Mouse (Mus musculus) intestine, embryonic 14.5 days (tissue): ENCODE results near the gene Mxd1. TPM values are rescaled to one million over a fixed set of nuclear protein-coding genes. Genes with fewer than 3 reads are reported as not detected.

Experiments used
- ATAC-seq: fragments of 200-750 bp; cut with Nextera tagmentation; replicated peaks from 2 replicates; pipeline ENCODE4 v1.8.0; 2017; ENCODE audit warnings: low read depth, moderate number of reproducible peaks, moderate TSS enrichment, moderate library complexity; ENCODE audit not compliant: low FRiP score, low TSS enrichment
- DNase-seq: peaks from one replicate; pipeline ENCODE4 v3.0.0-alpha.2; 2018; ENCODE audit warnings: low spot score
- H3K27ac ChIP-seq: fragments of 300-500 bp; sonication (generic); 2 replicates; pipeline ENCODE4 v1.5.1; 2014; ENCODE audit warnings: low read depth, mild to moderate bottlenecking, control low read depth
- H3K27me3 ChIP-seq: fragments of 300-500 bp; sonication (generic); replicated peaks from 2 replicates; pipeline ENCODE4 v1.6.1; 2014; ENCODE audit warnings: low read length, control low read depth; ENCODE audit not compliant: control insufficient read depth, insufficient read depth
- H3K36me3 ChIP-seq: fragments of 300-500 bp; sonication (generic); 2 replicates; pipeline ENCODE4 v1.6.1; 2014; ENCODE audit warnings: low read length, control low read depth; ENCODE audit not compliant: control insufficient read depth, insufficient read depth
- H3K4me1 ChIP-seq: fragments of 300-500 bp; sonication (generic); replicated peaks from 2 replicates; pipeline ENCODE4 v1.6.1; 2014; ENCODE audit warnings: low read length, control low read depth, mixed read lengths; ENCODE audit not compliant: control insufficient read depth, insufficient read depth
- H3K4me2 ChIP-seq: fragments of 300-500 bp; sonication (generic); 2 replicates; pipeline ENCODE4 v1.6.1; 2014; ENCODE audit warnings: low read length
- H3K4me3 ChIP-seq: fragments of 300-500 bp; sonication (generic); 2 replicates; pipeline ENCODE4 v1.5.1; 2014; ENCODE audit warnings: low read depth, low read length, control low read depth, mixed read lengths
- H3K9ac ChIP-seq: fragments of 300-500 bp; sonication (generic); 2 replicates; pipeline ENCODE4 v1.6.1; 2014; ENCODE audit warnings: mild to moderate bottlenecking, low read length
- H3K9me3 ChIP-seq: fragments of 300-500 bp; sonication (generic); 2 replicates; pipeline ENCODE4 v1.6.1; 2016; ENCODE audit warnings: low read length, control low read depth; ENCODE audit not compliant: control insufficient read depth
- WGBS: fragments of 180-500 bp; shearing (Covaris S2); extraction: QIAGEN DNeasy Blood & Tissue Kit; methylation state at CpG from one replicate; pipeline ENCODE4 v1.1.7; 2014; 5-methylcytosine and 5-hydroxymethylcytosine counted together
- polyA plus RNA-seq: library from polyadenylated mRNA; unstranded; fragments of >200 nt; fragmentation: Nextera tagmentation; extraction: Ambion mirVana; gene quantifications from 2 replicates; pipeline ENCODE4 v1.2.1, GENCODE M21; 2014

The Mxd1 gene
- polyA plus RNA-seq, 1 experiment from 2014 or later: 10.3 TPM

DNA sequence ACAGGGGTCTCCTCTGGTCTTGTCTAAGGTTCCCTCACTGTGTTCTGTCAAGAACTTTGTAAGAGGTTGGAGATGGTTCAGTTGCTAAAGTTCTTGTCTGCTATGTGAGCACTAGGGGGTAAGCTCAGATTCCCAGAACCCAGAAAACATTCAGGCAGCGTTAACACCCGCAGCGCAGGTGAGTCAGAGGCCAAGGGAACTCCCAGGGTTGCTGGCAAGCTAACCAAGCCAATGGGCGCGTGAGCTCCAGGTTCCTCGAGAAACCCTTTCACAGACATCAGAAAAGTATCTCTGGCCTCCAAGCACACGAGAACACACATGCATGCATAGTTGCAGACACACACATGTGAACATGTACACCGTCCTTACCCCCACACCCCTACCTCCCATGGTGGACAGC lies 28.2 kb downstream of the Mxd1 start:
- Histone ChIP-seq H3K4me2 (no peak overlapping the region), H3K27me3 (no peaks in the 10 kb centered on the region), H3K4me3 (no peak overlapping the region), H3K9ac (no peak overlapping the region), H3K36me3 (no peaks in the 10 kb centered on the region), H3K27ac (no peak overlapping the region), H3K4me1 (no peaks in the 10 kb centered on the region), H3K9me3 (no peaks in the 10 kb centered on the region)
- no peak for DNase-seq
- WGBS: 73% methylated on average over 8 of the region's 8 CpGs
- ATAC-seq: no peak

DNA sequence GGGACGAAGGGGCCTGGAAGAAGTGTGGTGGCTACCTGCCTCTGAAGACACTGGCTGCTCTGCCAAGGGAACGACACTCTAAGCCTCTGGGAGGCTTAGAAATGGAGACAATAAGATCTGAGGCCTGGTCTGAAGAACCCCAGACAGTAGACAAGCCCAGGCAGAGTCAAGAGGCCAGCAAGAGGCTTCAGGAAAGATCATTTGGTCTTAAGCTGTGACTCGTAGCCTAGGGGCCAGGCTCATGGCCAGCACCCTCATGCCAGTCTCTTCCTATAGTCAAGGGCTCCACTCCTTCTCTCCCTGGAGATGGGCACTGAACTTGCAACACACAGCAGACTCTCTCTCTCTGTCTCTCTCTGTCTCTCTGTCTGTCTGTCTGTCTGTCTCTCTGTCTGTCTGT lies 28.8 kb downstream of the Mxd1 start:
- H3K4me3 ChIP-seq: no peak overlapping the region
- H3K9me3 ChIP-seq: no peaks in the 10 kb centered on the region
- no peak overlapping the region for H3K27ac ChIP-seq
- DNase-seq: no peak
- no peak for ATAC-seq
- H3K36me3 ChIP-seq: no peaks in the 10 kb centered on the region
- H3K9ac ChIP-seq: no peak overlapping the region
- no peaks in the 10 kb centered on the region for H3K27me3 ChIP-seq
- H3K4me1 ChIP-seq: no peaks in the 10 kb centered on the region
- 83% methylated on average over 3 of the region's 3 CpGs for WGBS
- H3K4me2 ChIP-seq: no peak overlapping the region

DNA sequence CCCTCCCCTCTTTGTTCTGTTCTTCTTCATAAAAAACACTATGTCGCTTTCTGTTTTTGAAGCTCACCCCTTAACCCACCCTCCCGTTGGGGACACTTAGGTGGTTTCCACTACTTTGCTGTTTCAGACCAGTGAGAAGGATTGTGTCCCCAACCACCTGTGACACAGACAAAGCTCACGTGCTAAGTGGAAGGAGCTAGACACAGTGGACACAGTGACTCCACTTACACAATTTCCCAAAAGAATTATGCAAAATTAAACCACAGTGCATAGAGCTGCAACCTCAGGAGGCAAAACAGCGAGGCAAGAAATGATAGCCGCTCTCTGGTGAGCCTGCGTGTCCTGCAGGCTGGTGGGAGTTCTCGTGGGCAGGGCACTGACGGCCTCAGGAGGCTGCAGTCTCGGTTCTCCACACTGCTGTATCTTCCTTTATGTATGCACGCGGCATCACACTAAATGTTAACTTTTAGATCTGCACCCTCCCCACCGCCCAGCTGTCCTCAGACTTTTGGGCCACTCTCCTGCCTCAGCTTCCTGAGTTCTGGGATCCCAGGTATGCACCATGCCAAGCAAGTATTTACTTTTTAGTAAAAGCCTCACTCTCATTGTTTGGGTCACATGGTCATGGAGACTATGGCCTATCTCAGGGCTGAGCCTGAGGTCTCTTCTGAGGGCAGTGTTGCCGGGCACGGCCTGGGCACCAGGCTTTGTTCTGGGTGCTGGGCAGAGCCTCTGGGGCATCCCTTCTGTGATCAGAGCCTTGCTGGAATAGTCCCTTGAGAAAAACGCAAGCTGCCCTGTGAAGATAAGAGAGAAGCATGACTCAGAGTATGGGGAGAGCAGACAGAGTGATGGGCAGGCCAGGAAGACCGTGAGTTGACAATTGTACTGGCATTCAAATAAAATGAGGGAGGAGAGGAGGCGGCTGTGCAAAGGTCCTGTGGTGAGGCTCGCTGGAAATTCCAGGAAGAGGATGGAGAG lies 29.5 kb downstream of the Mxd1 start:
- Histone ChIP-seq H3K27ac (no peak overlapping the region), H3K9me3 (no peaks in the 10 kb centered on the region), H3K27me3 (no peaks in the 10 kb centered on the region), H3K4me3 (no peak overlapping the region), H3K9ac (no peak overlapping the region), H3K36me3 (no peaks in the 10 kb centered on the region), H3K4me2 (no peak overlapping the region), H3K4me1 (no peaks in the 10 kb centered on the region)
- DNase-seq: no peak
- WGBS: 79% methylated on average over 18 of the region's 18 CpGs
- no peak for ATAC-seq

DNA sequence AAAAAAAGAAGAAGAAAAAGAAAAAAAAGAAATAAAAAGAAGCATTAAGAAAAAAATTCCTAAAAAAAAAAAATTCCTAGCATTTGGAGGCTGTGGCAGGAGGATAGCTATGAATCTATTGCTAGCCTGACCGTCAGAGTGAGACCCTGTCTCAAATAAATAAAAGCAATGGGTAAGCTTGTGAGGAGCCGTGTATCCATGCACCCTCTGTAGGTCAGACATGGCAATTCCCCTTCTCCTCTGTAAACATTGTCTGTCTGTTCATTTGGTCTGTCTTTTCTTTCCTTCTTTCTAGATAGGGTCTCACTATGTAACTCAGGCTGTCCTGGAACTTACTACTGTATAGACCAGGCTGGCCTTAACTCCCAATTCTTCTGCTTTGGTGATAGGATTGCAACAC lies 30.5 kb downstream of the Mxd1 start:
- no peaks in the 10 kb centered on the region for H3K36me3 ChIP-seq
- no peak overlapping the region for H3K4me2 ChIP-seq
- no peak overlapping the region for H3K9ac ChIP-seq
- DNase-seq (no peak), ATAC-seq (no peak)
- H3K9me3 ChIP-seq: no peaks in the 10 kb centered on the region
- no peaks in the 10 kb centered on the region for H3K27me3 ChIP-seq
- WGBS: 19% methylated on average over 2 of the region's 2 CpGs
- no peak overlapping the region for H3K4me3 ChIP-seq
- H3K4me1 ChIP-seq: no peaks in the 10 kb centered on the region
- no peak overlapping the region for H3K27ac ChIP-seq

DNA sequence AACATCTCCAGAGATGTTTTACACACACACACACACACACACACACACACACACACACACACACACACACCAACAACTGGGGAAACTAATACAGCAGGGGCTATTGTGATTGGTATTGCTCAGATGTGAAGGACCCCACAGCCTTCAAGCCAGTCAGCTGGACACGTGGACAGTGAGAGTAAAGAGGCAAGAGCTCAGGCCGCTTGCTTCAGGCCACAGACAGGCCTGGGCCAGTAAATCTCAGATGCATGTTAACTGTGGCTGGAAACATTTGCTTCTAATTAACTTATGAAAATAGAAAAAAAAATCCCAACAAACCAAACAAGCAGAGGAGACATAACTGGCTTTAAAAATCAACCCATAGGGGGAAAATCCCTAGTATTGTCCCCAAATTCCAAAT lies 31.1 kb downstream of the Mxd1 start:
- Histone ChIP-seq H3K9ac (no peak overlapping the region), H3K27ac (no peak overlapping the region), H3K9me3 (no peaks in the 10 kb centered on the region), H3K4me3 (no peak overlapping the region), H3K36me3 (no peaks in the 10 kb centered on the region), H3K27me3 (no peaks in the 10 kb centered on the region), H3K4me1 (no peaks in the 10 kb centered on the region), H3K4me2 (no peak overlapping the region)
- DNase-seq: no peak
- whole genome bisulfite sequencing: 79% methylated on average over 2 of the region's 2 CpGs
- no peak for ATAC-seq

DNA sequence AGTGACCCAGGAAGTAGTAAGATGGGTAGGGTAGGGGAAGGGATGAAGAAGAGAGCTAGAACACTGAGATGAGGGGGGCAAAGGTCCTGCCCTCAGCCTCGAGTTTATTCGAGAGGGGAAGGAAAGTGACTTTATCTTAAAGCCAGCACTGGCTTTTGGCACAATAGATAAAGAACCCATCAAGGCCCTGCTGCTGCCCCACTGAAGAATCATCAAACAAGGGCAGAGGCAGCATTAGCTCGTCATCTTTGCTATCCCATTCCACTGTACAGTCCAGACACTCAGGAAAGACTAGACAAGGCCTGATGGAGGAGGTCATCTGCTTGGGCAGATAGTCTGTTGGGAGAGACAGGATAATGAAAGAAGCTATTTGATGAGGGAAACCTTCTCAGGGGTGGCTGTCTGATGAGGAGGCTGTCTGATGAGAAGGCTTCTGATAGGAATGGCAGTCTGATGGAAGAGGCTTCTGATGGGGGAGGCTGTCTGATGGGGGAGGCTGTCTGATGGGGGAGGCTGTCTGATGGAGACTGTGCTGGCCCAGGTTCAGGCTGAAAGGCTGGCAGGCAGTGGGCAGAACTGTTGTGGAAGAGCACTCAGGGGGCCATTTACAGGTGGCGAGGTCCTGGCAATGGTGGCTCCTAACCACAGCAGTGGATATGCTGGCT lies 31.7 kb downstream of the Mxd1 start:
- WGBS: 43% methylated on average over 4 of the region's 4 CpGs
- no peak for DNase-seq
- Histone ChIP-seq H3K36me3 (no peaks in the 10 kb centered on the region), H3K27me3 (no peaks in the 10 kb centered on the region), H3K4me1 (no peaks in the 10 kb centered on the region), H3K9ac (no peak overlapping the region), H3K9me3 (no peaks in the 10 kb centered on the region), H3K4me3 (no peak overlapping the region), H3K4me2 (no peak overlapping the region), H3K27ac (no peak overlapping the region)
- ATAC-seq: no peak

DNA sequence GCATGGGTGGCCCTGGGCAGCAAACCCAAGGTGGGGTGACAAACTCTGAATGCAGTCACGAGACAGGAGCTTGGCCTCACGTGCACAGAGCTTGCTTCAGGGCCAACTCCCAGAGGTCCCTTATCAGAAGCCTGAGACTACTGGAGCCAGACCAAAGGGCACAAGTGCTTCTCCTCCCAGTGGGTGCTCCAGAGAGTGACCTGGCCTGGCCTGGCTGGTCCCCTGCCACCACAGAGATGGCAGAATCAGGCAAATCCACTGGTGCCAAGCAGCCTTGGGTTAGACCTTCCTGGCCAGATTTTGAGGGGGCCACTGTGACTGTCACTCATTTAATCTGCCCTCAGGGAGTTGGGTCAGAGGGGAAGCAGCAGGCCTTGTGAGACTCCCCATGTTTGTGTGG lies 32.5 kb downstream of the Mxd1 start:
- no peaks in the 10 kb centered on the region for H3K27me3 ChIP-seq
- no peak overlapping the region for H3K4me2 ChIP-seq
- 0 out of 2 replicates have a peak, but pooled peaks have one; percentile 12 for ATAC-seq
- no peak overlapping the region for H3K9ac ChIP-seq
- H3K4me1 ChIP-seq: no peaks in the 10 kb centered on the region
- no peak overlapping the region for H3K4me3 ChIP-seq
- H3K27ac ChIP-seq: no peak overlapping the region
- no peaks in the 10 kb centered on the region for H3K9me3 ChIP-seq
- 77% methylated on average over 2 of the region's 2 CpGs for WGBS
- no peaks in the 10 kb centered on the region for H3K36me3 ChIP-seq
- DNase-seq: no peak

DNA sequence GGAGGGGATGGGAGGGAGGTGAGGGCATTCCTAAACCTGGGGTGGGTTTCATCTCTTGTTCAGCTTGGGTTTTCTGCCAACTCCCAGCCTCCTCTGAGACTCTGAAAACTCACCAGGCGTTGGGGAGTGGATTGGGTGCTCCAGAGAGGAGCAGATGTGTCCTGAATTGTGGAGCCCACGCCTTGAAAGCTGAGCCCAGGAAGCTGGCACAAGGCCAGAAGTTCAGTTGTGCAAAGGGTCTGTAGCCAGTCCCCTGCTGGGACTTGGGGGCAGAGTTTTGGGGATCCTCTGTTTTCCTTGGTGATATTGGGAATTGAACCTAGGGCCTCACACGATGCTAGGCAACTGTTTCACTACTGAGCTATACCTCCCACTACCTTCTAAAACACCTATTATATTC lies 38.8 kb downstream of the Mxd1 start:
- H3K36me3 ChIP-seq: no peaks in the 10 kb centered on the region
- H3K9ac ChIP-seq: no peak overlapping the region
- DNase-seq (no peak), ATAC-seq (no peak)
- H3K9me3 ChIP-seq: no peaks in the 10 kb centered on the region
- no peak overlapping the region for H3K4me3 ChIP-seq
- H3K4me1 ChIP-seq: no peaks in the 10 kb centered on the region
- no peak overlapping the region for H3K27ac ChIP-seq
- WGBS: 65% methylated on average over 3 of the region's 3 CpGs
- H3K4me2 ChIP-seq: no peak overlapping the region
- no peaks in the 10 kb centered on the region for H3K27me3 ChIP-seq
